Mouse (Mus musculus): ENCODE results near the gene Scarb1.
"Not testable (repeated sequence)": the region's sequence is repeated elsewhere in the genome, so short reads cannot be mapped to it uniquely, and the experiment has no call there.

The Scarb1 gene

GRCm38 (mm10) chr5:125340547-125341262, at the start of gene Scarb1:
Gene Scarb1, minus strand, starts transcription at chr5:125341094.
- peak; percentile 67 for DNase-seq

GRCm38 (mm10) chr5:125389579-125390441, 48.9 kb upstream of the Scarb1 start, which contains the start of gene Ubc:
Gene Ubc, minus strand, starts transcription at chr5:125390202.
- DNase-seq: peak; percentile 86

GRCm38 (mm10) chr5:125389131-125389578, 48.3 kb upstream of the Scarb1 start, which contains the start of gene Gm10382:
Gene Gm10382, plus strand, starts transcription at chr5:125389322.
- peak; percentile 76 for DNase-seq

- DNase-seq: no peak
Measured at GRCm38 (mm10) chr5:125388358-125389092, 47.6 kb upstream of the Scarb1 start.

DNA sequence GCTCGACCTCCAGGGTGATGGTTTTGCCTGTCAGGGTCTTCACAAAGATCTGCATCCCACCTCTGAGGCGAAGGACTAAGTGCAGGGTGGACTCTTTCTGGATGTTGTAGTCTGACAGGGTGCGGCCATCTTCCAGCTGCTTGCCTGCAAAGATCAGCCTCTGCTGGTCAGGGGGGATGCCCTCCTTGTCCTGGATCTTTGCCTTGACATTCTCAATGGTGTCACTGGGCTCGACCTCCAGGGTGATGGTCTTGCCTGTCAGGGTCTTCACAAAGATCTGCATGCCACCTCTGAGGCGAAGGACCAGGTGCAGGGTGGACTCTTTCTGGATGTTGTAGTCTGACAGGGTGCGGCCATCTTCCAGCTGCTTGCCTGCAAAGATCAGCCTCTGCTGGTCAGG, 46.4 kb upstream of the Scarb1 start:
- DNase-seq: not testable (repeated sequence)

GRCm38 (mm10) chr5:125385215-125385940, 44.5 kb upstream of the Scarb1 start:
- no peak for DNase-seq

- no peak for DNase-seq
Measured at GRCm38 (mm10) chr5:125384512-125385214, 43.8 kb upstream of the Scarb1 start.

- DNase-seq: no peak
Measured at GRCm38 (mm10) chr5:125383637-125384420, 42.9 kb upstream of the Scarb1 start.

DNA sequence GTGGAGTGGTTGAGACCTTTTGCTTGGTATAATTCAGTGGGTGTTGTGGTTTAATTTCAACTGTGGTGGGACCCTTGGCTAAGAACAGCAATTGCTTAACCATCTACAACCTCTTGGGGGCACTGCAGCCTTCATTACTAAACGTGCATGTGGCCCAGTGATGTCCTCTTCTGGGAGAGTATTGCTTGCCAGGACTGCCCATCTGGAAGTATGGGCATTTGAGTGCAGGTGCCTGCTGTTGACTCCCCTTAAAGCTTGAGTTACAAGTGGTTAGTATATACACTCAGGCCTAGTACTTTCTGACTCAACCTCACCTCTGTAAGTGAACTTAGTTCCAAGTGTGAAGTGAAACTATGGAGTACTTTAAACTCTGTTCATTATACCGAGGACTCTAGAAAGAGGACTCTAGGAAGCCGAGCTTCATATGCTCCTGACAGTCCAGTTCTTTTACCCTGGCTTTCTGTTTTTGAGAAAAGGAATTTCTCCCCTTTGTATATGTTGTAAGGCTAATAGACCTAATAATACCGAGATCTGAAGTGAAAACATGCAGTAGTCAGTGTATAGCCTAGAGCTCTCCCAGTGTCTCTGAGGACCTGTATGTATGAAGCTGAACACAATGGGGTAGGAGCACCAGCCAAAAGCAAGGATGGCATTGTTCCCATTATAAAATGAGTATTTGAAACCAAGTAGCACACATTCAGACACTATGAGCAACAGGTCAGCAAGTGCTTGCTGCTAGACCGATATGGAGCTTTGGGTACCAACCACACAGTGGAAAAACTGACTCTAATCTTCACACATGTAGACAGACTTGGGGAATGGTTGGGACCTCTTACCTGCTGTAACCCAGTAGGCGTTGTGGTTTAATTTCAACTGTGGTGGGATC, 42.0 kb upstream of the Scarb1 start:
- DNase-seq: peak; percentile 59

DNA sequence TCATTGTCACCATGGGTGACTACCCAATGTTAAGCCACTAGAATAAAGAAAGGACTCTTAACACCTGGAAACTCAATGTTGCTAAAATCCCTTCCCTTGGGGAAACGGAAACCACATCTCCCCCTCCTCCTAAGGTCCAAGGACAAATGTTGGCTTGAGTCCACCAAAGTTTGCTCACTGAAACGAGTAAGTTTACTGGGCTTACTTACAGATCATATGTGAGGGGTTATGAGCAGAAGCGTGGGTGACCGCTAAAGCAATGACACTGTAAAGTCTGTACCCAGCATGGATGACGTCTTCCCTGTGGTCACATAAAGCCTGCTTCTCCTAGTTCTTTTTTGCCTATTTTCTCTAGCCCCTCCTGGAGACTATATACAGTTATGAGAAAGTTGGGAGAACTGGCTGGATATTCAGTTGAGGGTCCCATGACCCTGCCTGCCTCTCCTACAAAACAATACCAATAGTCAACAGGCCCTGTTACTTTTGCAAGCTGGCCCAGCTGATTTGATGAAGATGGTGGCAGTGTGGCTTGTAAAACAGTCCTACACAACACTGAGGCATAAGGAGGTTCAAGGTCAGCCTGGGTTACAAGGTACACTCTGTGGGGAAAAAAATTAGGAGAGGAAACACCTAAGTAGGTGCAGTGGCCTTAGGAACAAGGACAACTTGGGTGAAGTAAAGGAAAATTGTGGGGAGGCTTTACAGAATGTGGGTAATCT, 41.2 kb upstream of the Scarb1 start:
- DNase-seq: no peak

- no peak for DNase-seq
Measured at GRCm38 (mm10) chr5:125378919-125379318, 38.0 kb upstream of the Scarb1 start.

DNA sequence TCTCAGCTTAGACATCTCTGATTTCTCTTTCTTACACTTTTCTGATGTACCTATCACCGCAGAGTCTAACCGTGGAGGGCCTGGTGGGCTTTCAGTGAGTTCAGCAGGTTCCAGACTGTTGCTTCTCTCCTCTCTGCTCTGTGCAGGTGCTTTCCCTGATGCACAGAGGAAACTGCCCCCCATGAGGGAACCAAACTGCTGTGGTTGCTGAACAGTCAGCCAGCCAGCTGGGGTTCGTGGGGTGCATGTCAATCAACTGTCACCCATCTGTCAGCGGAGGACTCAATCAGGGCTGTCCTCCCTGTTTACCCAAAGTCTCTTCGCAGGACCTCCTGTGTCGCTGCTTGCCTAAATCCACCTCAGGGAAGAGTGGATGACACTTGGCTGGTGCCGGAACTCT, 36.3 kb upstream of the Scarb1 start:
- no peak for DNase-seq

DNA sequence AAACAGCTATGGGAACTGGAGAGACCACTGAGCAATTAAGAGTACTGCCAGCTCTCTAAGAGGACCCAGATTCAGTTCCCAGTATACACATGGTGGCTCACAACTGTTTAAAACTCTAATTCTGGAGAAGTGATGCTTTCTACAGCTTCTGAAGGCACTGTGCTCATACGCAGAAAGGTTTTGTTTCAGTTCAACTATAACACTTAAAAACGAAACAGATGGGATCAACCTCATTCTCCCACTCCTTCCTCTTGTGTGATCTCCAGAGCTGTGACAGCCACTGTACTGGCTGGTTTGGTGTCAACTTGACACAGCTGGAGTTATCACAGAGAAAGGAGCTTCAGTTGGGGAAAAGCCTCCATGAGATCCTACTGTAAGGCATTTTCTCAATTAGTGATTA, 35.0 kb upstream of the Scarb1 start:
- no peak for DNase-seq

- DNase-seq: no peak
Measured at GRCm38 (mm10) chr5:125372027-125372426, 31.1 kb upstream of the Scarb1 start.

DNA sequence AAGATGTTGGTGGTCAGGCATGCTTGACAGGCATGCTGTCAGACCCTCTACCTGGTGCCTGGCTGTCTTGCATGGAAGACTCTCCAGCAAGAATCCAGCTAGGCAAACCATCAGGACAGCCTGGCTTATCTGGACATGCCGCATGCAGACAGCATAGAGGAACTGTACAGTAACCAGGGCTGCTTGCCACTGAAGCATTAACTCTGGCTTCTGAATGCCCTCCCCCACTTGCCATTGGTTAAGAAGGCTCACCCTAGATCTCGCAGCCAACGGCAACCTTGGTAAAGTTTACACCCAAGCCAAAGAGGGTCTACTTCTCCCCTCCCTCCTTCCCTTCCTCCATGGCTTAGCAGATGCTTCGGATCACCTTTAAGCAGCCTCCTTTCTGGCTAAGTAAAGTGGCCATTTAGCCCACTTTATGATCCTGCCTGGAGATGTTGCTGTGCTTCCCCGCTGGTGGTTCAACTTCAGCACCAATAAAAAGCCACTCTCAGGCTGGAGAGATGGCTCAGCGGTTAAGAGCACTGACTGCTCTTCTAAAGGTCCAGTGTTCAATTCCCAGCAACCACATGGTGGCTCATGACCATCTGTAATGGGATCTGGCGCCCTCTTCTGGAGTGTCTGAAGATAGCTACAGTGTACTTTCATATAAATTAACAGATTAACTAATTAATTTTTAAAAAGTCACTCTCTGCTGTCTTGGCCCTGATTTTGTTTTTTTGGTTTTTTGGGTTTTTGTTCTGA, 30.2 kb upstream of the Scarb1 start:
- DNase-seq: no peak

GRCm38 (mm10) chr5:125368568-125368967, 27.7 kb upstream of the Scarb1 start:
- peak; percentile 65 for DNase-seq

DNA sequence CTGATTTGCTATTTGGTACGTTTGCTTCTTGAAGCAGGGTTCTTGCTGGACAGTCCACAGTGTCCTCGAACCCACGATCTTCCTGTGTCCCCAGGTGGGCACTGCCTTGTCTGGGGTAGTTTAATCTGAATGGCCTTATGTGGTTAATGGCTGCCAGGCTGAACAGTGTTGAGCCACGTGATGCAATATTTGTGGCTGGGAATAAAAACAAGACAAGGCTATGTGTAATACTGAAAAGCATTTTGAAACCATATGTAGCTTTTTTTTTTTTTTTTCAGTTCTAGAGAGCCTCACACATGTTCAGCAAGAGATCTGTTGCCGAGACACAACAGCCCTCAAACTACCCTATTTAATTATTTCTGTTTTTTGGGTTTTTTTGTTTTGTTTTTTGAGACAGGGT, 27.3 kb upstream of the Scarb1 start:
- no peak for DNase-seq

DNA sequence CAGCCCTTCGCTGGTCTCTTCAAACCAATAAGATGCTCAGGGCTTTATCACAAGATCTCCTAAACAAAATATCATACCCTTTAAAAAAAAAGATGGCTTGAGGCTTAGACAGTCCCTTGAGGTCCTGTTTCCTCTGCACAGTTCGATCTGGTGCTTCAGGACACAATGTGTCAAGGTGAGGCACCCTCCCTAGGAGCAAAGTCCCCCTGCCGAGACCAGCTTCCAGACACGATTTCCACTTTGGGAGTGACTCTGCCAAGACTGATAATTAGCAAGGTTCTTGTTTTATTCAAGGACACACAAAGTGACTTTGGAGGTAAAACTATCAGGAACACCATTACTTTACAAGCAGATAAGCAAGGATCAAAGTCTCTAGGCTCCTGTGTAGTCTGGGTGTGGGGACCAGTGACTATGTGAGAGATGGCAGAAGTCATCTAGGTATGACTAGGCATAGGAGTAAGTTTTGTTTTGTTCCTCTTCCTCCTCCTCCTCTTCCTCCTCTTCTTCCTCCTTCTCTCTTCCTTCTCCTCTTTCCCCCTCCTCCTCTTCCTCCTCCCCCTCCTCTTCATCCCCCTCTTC, 24.0 kb upstream of the Scarb1 start:
- DNase-seq: no peak
